Mouse (Mus musculus) brain, embryonic 14.5 days (tissue): Measurements from ENCODE around the gene Prkg1.

ENCODE experiments used
- CTCF ChIP-seq: fragments of 200-500 bp; IDR thresholded peaks from 2 replicates; pipeline ENCODE4 v1.5.1; 2012; ENCODE audit warnings: inconsistent platforms, mild to moderate bottlenecking, moderate library complexity, borderline replicate concordance; ENCODE audit not compliant: insufficient read depth, insufficient read length; ENCODE audit errors: extremely low read depth
- POLR2A ChIP-seq: fragments of 200-500 bp; IDR thresholded peaks from 2 replicates; pipeline ENCODE4 v1.6.1; 2012; ENCODE audit warnings: mild to moderate bottlenecking, inconsistent platforms, borderline replicate concordance; ENCODE audit not compliant: poor library complexity, insufficient read depth, insufficient read length, severe bottlenecking; ENCODE audit errors: extremely low read depth

DNA sequence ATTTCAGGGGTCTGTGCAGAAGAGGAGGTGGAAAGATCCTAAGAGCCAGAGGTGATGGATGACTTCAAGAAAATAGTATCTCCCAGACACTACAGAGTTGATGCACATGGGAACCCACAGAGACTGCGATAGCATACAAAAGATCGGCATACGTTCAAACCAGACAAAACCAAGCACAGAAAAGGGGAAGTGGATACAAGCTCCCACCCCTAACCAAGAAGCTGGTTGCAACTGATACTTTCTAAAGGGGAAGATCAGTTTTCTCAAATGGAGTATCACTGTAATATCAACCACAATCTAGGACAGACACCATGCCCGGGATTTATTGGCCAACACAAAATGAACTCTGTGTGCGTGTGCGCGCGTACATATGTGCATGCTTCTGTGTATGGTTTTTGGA lies 162.3 kb downstream of the Prkg1 start:
- TF ChIP-seq CTCF (no peak), POLR2A (no peak)
